Mouse (Mus musculus) embryonic facial prominence, embryonic 13.5 days (tissue): Measurements from ENCODE around the gene Dusp10. TPM values are rescaled to one million over a fixed set of nuclear protein-coding genes. Genes with fewer than 3 reads are reported as not detected.

Experiments
- ATAC-seq: fragments of 200-750 bp; cut with Nextera tagmentation; 2 replicates; pipeline ENCODE4 v1.8.0; 2017; ENCODE audit warnings: low read depth; ENCODE audit not compliant: insufficient number of reproducible peaks, insufficient read depth, low FRiP score, low TSS enrichment
- H3K27ac ChIP-seq: fragments of 300-500 bp; sonication (generic); 2 replicates; pipeline ENCODE4 v1.5.1; 2015; ENCODE audit warnings: moderate library complexity, mild to moderate bottlenecking, inconsistent platforms
- H3K27me3 ChIP-seq: fragments of 300-500 bp; sonication (generic); 2 replicates; pipeline ENCODE4 v1.6.1; 2015; ENCODE audit warnings: mild to moderate bottlenecking, inconsistent platforms
- H3K36me3 ChIP-seq: fragments of 300-500 bp; sonication (generic); 2 replicates; pipeline ENCODE4 v1.6.1; 2015; ENCODE audit warnings: mild to moderate bottlenecking, inconsistent platforms
- H3K4me1 ChIP-seq: fragments of 300-500 bp; sonication (generic); 2 replicates; pipeline ENCODE4 v1.6.1; 2015; ENCODE audit warnings: inconsistent platforms
- H3K4me2 ChIP-seq: fragments of 300-500 bp; sonication (generic); 2 replicates; pipeline ENCODE4 v1.6.1; 2015; ENCODE audit warnings: moderate library complexity, mild to moderate bottlenecking, inconsistent platforms
- H3K4me3 ChIP-seq: fragments of 300-500 bp; sonication (generic); 2 replicates; pipeline ENCODE4 v1.5.1; 2015; ENCODE audit warnings: mild to moderate bottlenecking, inconsistent platforms
- H3K9ac ChIP-seq: fragments of 300-500 bp; sonication (generic); 2 replicates; pipeline ENCODE4 v1.6.1; 2015; ENCODE audit warnings: mild to moderate bottlenecking, inconsistent platforms
- H3K9me3 ChIP-seq: fragments of 300-500 bp; sonication (generic); 2 replicates; pipeline ENCODE4 v1.6.1; 2016; ENCODE audit warnings: inconsistent platforms
- WGBS: fragments of 180-500 bp; shearing (Covaris S2); methylation state at CpG from one replicate; pipeline ENCODE4 v1.1.7; 2015; ENCODE audit warnings: mixed read lengths; 5-methylcytosine and 5-hydroxymethylcytosine counted together
- polyA plus RNA-seq: library from polyadenylated mRNA; unstranded; fragments of >200 nt; fragmentation: Nextera tagmentation; extraction: Ambion mirVana; gene quantifications from 2 replicates; pipeline ENCODE4 v1.2.1, GENCODE M21; 2015

Gene Dusp10
- polyA plus RNA-seq, 1 experiment from 2014 or later, result 13.1 TPM

DNA sequence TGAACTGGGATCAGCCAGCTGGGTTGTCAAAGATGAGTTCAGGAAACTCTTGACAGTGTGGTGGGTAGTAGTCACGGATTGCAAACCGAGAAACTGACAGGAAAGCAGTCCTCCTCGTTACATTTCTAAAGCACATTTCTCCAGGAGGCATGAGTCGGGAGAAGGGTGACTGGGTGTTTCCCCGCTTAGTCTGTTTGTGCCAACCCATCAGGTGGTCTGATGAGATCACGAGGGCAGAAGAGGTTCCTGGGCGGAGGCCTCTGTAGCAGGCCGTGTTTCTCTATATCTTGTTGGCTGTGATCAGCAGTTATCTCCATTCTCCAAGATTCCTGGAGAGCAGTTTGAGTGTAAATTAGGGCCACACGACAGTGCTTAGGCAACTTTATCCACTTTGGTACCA lies 29.6 kb downstream of the Dusp10 start:
- 79% methylated on average over 9 of the region's 9 CpGs for WGBS
- Histone ChIP-seq H3K4me3 (no peak overlapping the region), H3K27me3 (no peaks in the 10 kb centered on the region), H3K4me2 (no peak overlapping the region), H3K36me3 (0 out of 2 replicates have a peak, but pooled peaks cover 4% of the 10 kb centered on the region), H3K9me3 (no peaks in the 10 kb centered on the region), H3K27ac (no peak overlapping the region), H3K9ac (no peak overlapping the region), H3K4me1 (peaks cover 27% of the 10 kb centered on the region)
- ATAC-seq, result no peak

DNA sequence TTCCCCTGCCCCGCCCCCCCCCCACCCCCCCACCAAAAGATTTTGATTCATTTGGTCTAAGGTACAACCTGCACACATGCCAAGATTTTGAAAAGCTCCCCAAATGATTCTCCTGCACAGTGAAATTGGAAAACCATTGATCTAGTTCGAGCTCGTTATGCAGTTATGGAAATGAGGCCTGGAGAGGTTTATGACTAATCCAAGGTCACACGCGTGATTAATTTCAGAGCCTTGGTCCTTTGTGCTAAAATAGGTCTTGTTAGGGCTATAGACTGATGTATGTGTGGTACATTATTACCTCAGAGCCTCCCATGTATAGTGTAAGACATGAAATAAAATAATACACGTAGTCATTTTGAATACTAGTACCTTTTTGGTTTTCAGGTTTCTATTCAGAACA lies 30.3 kb downstream of the Dusp10 start:
- Histone ChIP-seq H3K36me3 (0 out of 2 replicates have a peak, but pooled peaks cover 4% of the 10 kb centered on the region), H3K4me2 (no peak overlapping the region), H3K4me1 (peaks cover 27% of the 10 kb centered on the region), H3K27ac (no peak overlapping the region), H3K9ac (no peak overlapping the region), H3K27me3 (no peaks in the 10 kb centered on the region), H3K9me3 (no peaks in the 10 kb centered on the region), H3K4me3 (no peak overlapping the region)
- WGBS, result 87% methylated on average over 6 of the region's 6 CpGs
- ATAC-seq, result no peak

DNA sequence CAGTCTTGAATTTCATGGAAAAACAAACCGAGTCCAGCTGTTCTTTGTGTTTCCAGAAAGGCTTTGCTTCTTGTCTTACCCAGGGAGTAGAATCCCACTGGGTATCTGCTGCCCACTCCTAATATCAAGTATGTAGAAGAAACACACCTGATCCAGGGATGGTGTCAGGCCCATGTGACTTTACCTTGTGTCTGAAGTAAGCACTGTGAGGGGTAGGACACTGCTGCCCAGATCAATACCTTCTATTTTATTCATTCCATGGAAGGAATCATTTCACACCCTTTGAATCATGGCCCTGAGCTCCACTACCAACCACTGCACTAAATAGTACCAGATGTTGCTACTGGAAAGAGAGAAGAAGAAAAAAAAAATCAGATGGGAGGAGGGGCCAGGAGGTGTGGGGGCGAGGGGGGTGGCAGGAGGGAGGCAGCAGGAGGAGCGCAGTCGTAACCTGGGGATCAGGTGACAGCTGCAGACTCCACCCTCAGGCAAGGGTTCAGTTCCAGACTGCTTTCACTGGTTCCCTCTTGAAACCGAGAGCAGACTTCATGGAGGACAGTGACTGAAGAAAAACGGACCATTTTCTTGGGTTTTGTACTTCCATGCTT lies 33.1 kb downstream of the Dusp10 start:
- H3K27me3 ChIP-seq, result no peaks in the 10 kb centered on the region
- WGBS, result 16% methylated on average over 6 of the region's 6 CpGs
- ATAC-seq, result no peak

DNA sequence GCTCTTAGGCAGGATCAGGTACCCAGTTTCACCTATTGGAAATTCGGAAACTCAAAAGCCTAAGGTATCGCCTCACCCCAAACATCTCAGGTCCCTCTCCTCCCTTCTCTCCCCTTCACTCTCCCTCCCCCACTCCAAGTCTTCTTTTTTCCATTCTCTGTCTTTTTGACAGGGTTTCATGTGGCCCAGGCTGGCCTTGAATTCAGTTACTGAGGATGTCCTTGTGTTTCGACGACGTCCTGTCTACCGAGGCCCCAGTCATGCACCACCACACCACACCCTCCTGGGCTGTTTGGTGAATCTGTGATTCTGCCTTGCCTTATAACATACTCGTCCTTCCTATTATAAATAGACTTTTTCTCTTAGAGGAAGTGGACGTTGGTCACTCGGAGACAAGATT lies 34.7 kb downstream of the Dusp10 start:
- H3K27ac ChIP-seq, result no peak overlapping the region
- peaks cover 26% of the 10 kb centered on the region for H3K4me1 ChIP-seq
- no peak for ATAC-seq
- no peaks in the 10 kb centered on the region for H3K27me3 ChIP-seq
- no peak overlapping the region for H3K4me3 ChIP-seq
- no peak overlapping the region for H3K4me2 ChIP-seq
- H3K9ac ChIP-seq, result no peak overlapping the region
- H3K36me3 ChIP-seq, result no peaks in the 10 kb centered on the region
- no peaks in the 10 kb centered on the region for H3K9me3 ChIP-seq
- 82% methylated on average over 9 of the region's 9 CpGs for WGBS

More for the DNA sequence above, 33.1 kb downstream of the Dusp10 start:
- no peak overlapping the region for H3K4me3 ChIP-seq
- peaks cover 30% of the 10 kb centered on the region for H3K4me1 ChIP-seq
- no peaks in the 10 kb centered on the region for H3K36me3 ChIP-seq
- H3K4me2 ChIP-seq, result peak overlapping the region; percentile 20; the same call in 1 of the 2 replicates
- H3K27ac ChIP-seq, result peak overlapping the region; percentile 48
- no peak overlapping the region for H3K9ac ChIP-seq
- H3K9me3 ChIP-seq, result no peaks in the 10 kb centered on the region

- ATAC-seq, result no peak
- no peak overlapping the region for H3K4me3 ChIP-seq
- H3K36me3 ChIP-seq, result no peaks in the 10 kb centered on the region
- WGBS, result 53% methylated on average over 10 of the region's 10 CpGs
- H3K27ac ChIP-seq, result no peak overlapping the region
- no peak overlapping the region for H3K4me2 ChIP-seq
- H3K9ac ChIP-seq, result no peak overlapping the region
- H3K27me3 ChIP-seq, result no peaks in the 10 kb centered on the region
- H3K4me1 ChIP-seq, result peaks cover 26% of the 10 kb centered on the region
- H3K9me3 ChIP-seq, result no peaks in the 10 kb centered on the region
These were observed 35.7 kb downstream of the Dusp10 start for GRCm38 (mm10) chr1:184048675-184049418.

- 21% methylated on average over 1 of the region's 1 CpGs for WGBS
- Histone ChIP-seq H3K36me3 (no peaks in the 10 kb centered on the region), H3K27me3 (no peaks in the 10 kb centered on the region), H3K27ac (no peak overlapping the region), H3K9me3 (no peaks in the 10 kb centered on the region), H3K4me3 (no peak overlapping the region), H3K9ac (no peak overlapping the region), H3K4me2 (no peak overlapping the region), H3K4me1 (peaks cover 17% of the 10 kb centered on the region)
- no peak for ATAC-seq
These were observed 38.2 kb downstream of the Dusp10 start for GRCm38 (mm10) chr1:184051286-184051685.

DNA sequence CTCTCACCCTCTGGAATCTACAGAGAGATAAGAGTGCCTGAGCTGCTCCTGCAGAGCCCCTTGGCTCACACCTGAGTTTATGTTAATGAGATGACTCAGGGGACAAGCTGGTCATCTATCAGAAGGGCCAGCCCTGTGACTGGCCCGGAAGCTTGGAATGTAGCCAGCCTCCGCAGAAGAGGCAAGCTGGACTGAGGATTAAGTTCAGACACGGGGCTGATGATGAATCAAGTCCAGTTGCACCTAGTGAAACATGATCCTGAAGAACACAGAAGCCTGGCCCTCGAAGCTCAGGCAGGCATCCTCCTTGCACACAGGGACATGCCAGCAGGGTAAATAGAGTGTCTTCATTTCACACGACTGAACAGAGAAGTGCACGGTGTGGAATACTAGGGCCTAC lies 38.7 kb downstream of the Dusp10 start:
- peak overlapping the region; percentile 6; the same call in 1 of the 2 replicates for H3K9ac ChIP-seq

DNA sequence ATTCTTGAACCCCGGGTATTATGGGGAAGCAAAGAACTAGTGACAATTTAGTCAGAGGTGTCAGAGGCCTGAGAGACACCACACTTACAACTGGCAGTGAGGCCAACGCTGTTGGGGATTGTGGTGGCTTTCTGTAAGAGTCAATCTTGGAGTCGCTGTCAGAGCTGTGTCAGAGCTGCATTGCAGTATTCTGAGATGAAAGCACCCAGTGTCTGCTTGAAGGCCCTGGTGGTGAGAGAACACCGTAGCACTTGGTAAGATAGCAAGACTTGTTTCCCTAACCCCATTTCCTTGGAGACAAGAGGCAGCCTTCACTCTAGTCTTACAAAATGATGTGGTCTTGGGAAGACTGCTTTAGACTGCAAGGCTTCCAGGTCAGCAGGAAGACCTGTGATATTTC lies 39.2 kb downstream of the Dusp10 start:
- no peak for ATAC-seq
- H3K36me3 ChIP-seq, result no peaks in the 10 kb centered on the region
- H3K4me1 ChIP-seq, result peaks cover 15% of the 10 kb centered on the region
- no peak overlapping the region for H3K4me3 ChIP-seq
- H3K4me2 ChIP-seq, result no peak overlapping the region
- no peaks in the 10 kb centered on the region for H3K9me3 ChIP-seq
- H3K27me3 ChIP-seq, result no peaks in the 10 kb centered on the region
- WGBS, result 73% methylated on average over 4 of the region's 4 CpGs
- H3K9ac ChIP-seq, result peak overlapping the region; percentile 6; the same call in 1 of the 2 replicates
- H3K27ac ChIP-seq, result no peak overlapping the region

More for the DNA sequence above, 38.7 kb downstream of the Dusp10 start:
- Histone ChIP-seq H3K36me3 (no peaks in the 10 kb centered on the region), H3K4me3 (no peak overlapping the region), H3K9me3 (no peaks in the 10 kb centered on the region), H3K27ac (no peak overlapping the region), H3K27me3 (no peaks in the 10 kb centered on the region), H3K4me2 (no peak overlapping the region), H3K4me1 (peaks cover 15% of the 10 kb centered on the region)
- 24% methylated on average over 6 of the region's 6 CpGs for WGBS
- no peak for ATAC-seq

- no peak overlapping the region for H3K27ac ChIP-seq
- no peaks in the 10 kb centered on the region for H3K9me3 ChIP-seq
- no peaks in the 10 kb centered on the region for H3K27me3 ChIP-seq
- 81% methylated on average over 4 of the region's 4 CpGs for WGBS
- no peaks in the 10 kb centered on the region for H3K36me3 ChIP-seq
- H3K4me2 ChIP-seq, result no peak overlapping the region
- H3K9ac ChIP-seq, result no peak overlapping the region
- no peak for ATAC-seq
- H3K4me3 ChIP-seq, result no peak overlapping the region
- peaks cover 15% of the 10 kb centered on the region for H3K4me1 ChIP-seq
These were observed 40.0 kb downstream of the Dusp10 start for GRCm38 (mm10) chr1:184053141-184053540.

- Histone ChIP-seq H3K4me2 (no peak overlapping the region), H3K9ac (no peak overlapping the region), H3K27ac (no peak overlapping the region), H3K9me3 (no peaks in the 10 kb centered on the region), H3K27me3 (no peaks in the 10 kb centered on the region), H3K36me3 (no peaks in the 10 kb centered on the region), H3K4me3 (no peak overlapping the region), H3K4me1 (peaks cover 15% of the 10 kb centered on the region)
- 87% methylated on average over 4 of the region's 4 CpGs for WGBS
- ATAC-seq, result no peak
These were observed 40.6 kb downstream of the Dusp10 start for GRCm38 (mm10) chr1:184053711-184054110.

DNA sequence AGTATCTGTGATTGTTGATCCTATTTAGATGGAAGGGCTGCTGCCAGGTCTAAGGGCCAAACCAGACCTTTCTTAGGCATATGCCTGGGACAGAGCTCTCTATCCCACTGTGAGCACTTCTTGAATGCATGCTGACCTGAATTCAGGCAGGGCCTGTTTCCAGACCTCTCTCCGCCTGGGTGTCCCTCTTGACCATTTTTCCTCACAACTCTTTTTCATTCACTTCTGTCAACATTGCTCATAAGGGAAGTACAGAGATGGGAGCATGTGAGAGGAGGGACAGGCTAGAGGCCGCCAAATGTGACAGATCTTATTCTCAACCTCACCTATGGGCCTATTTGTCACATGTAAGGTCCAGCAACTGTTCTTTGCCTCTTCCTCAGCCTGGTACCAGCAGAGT lies 41.1 kb downstream of the Dusp10 start:
- Histone ChIP-seq H3K27me3 (no peaks in the 10 kb centered on the region), H3K4me3 (no peak overlapping the region), H3K9me3 (no peaks in the 10 kb centered on the region), H3K27ac (no peak overlapping the region), H3K36me3 (no peaks in the 10 kb centered on the region), H3K4me2 (no peak overlapping the region), H3K9ac (no peak overlapping the region), H3K4me1 (peaks cover 11% of the 10 kb centered on the region; the same call in 1 of the 2 replicates)
- WGBS, result 94% methylated on average over 2 of the region's 2 CpGs
- no peak for ATAC-seq

DNA sequence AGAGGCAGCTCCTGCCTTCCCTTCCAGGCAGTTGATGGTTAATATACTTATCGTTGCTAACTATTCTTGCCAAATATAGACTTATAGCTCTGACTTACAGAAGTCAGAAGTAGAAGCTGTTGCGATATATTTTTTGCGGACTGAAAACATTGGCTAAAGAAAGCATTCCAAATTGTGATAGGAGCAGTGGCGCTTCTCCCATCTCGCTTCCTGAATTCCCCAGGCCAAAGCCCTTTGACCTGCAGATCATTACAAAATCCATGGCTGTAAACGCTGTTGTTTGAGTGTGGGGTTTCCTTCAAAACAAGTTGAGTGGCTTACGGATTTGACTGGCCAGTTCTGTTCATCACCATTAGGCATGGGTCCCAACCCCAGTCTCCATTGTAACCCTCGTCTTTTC lies 45.1 kb downstream of the Dusp10 start:
- Histone ChIP-seq H3K36me3 (no peaks in the 10 kb centered on the region), H3K4me3 (no peak overlapping the region), H3K9me3 (no peaks in the 10 kb centered on the region), H3K4me2 (no peak overlapping the region), H3K27ac (no peak overlapping the region), H3K27me3 (no peaks in the 10 kb centered on the region), H3K9ac (no peak overlapping the region), H3K4me1 (no peaks in the 10 kb centered on the region)
- 69% methylated on average over 8 of the region's 8 CpGs for WGBS
- ATAC-seq, result no peak
